Mouse (Mus musculus) hindbrain, embryonic 12.5 days (tissue): Measurements from ENCODE around the gene Cd96. TPM values are rescaled to one million over a fixed set of nuclear protein-coding genes. Genes with fewer than 3 reads are reported as not detected.

Experiments
- ATAC-seq: fragments of 200-750 bp; cut with Nextera tagmentation; 2 replicates; pipeline ENCODE4 v1.8.0; 2017; ENCODE audit warnings: moderate TSS enrichment; ENCODE audit not compliant: low FRiP score
- H3K27ac ChIP-seq: fragments of 300-500 bp; sonication (generic); 2 replicates; pipeline ENCODE4 v1.5.1; 2016; ENCODE audit warnings: mild to moderate bottlenecking
- H3K27me3 ChIP-seq: fragments of 300-500 bp; sonication (generic); 2 replicates; pipeline ENCODE4 v1.6.1; 2016; ENCODE audit warnings: mild to moderate bottlenecking
- H3K36me3 ChIP-seq: fragments of 300-500 bp; sonication (generic); 2 replicates; pipeline ENCODE4 v1.6.1; 2016; ENCODE audit warnings: mild to moderate bottlenecking
- H3K4me1 ChIP-seq: fragments of 300-500 bp; sonication (generic); 2 replicates; pipeline ENCODE4 v1.6.1; 2016
- H3K4me2 ChIP-seq: fragments of 300-500 bp; sonication (generic); replicated peaks from 2 replicates; pipeline ENCODE4 v1.6.1; 2016; ENCODE audit warnings: mild to moderate bottlenecking
- H3K4me3 ChIP-seq: fragments of 300-500 bp; sonication (generic); 2 replicates; pipeline ENCODE4 v1.5.1; 2016; ENCODE audit warnings: mild to moderate bottlenecking
- H3K9ac ChIP-seq: fragments of 300-500 bp; sonication (generic); 2 replicates; pipeline ENCODE4 v1.6.1; 2016; ENCODE audit warnings: mild to moderate bottlenecking, moderate library complexity
- H3K9me3 ChIP-seq: fragments of 300-500 bp; sonication (generic); replicated peaks from 2 replicates; pipeline ENCODE4 v1.6.1; 2016; ENCODE audit warnings: mild to moderate bottlenecking
- WGBS: fragments of 180-500 bp; shearing (Covaris S2); methylation state at CpG from one replicate; pipeline ENCODE4 v1.1.7; 2016; 5-methylcytosine and 5-hydroxymethylcytosine counted together
- polyA plus RNA-seq: library from polyadenylated mRNA; unstranded; fragments of >200 nt; fragmentation: Nextera tagmentation; extraction: Ambion mirVana; gene quantifications from 2 replicates; pipeline ENCODE4 v1.2.1, GENCODE M21; 2016

Gene Cd96
- polyA plus RNA-seq, 1 experiment from 2014 or later: not detected

DNA sequence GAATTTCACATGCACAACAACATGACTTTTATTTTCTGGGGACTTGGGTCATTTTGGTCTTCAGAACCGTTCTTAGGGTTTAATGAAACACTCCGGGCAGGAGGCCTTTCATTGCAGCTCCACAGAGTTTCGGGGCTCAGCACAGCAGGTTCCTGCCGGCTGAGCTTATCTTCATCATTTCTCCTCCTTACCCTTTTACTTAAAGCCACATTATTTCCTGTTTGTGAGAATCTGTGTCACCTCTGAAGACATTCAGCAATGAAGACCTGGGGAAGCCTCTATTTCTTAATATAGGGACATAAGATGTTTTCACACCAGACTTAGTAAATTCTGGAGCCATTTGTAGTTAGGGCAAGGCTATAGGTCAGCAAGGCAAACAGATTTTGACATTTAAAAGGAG, 12.6 kb downstream of the Cd96 start:
- Histone ChIP-seq H3K27me3 (no peaks in the 10 kb centered on the region), H3K4me2 (no peak overlapping the region), H3K9me3 (no peaks in the 10 kb centered on the region), H3K9ac (no peak overlapping the region), H3K27ac (no peak overlapping the region), H3K36me3 (no peaks in the 10 kb centered on the region), H3K4me3 (no peak overlapping the region), H3K4me1 (no peaks in the 10 kb centered on the region)
- ATAC-seq: no peak
- whole genome bisulfite sequencing: 69% methylated on average over 4 of the region's 4 CpGs

DNA sequence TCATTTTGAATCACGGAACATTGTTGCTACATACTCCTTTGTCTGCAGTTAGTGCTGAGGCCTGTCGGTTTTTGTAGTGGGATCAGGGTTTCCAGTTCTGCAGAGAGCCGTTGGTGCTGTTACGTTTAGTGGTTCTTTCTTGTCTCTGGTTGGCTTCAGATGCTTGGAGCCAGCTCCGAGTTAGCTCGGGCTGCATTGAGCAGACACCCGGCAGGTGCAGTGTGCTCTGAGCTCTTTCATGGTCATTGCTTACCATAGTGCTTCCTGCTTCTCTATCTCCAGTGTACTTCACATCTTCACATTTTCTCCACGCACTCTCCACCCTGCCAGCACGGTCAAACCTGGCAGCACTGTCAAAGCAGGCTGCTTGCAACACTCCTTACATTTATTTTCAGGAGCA, 15.6 kb downstream of the Cd96 start:
- H3K4me2 ChIP-seq: no peak overlapping the region
- H3K9me3 ChIP-seq: no peaks in the 10 kb centered on the region
- no peak for ATAC-seq
- no peak overlapping the region for H3K27ac ChIP-seq
- WGBS: 86% methylated on average over 9 of the region's 9 CpGs
- no peaks in the 10 kb centered on the region for H3K4me1 ChIP-seq
- no peak overlapping the region for H3K4me3 ChIP-seq
- no peaks in the 10 kb centered on the region for H3K36me3 ChIP-seq
- H3K9ac ChIP-seq: no peak overlapping the region
- H3K27me3 ChIP-seq: no peaks in the 10 kb centered on the region

DNA sequence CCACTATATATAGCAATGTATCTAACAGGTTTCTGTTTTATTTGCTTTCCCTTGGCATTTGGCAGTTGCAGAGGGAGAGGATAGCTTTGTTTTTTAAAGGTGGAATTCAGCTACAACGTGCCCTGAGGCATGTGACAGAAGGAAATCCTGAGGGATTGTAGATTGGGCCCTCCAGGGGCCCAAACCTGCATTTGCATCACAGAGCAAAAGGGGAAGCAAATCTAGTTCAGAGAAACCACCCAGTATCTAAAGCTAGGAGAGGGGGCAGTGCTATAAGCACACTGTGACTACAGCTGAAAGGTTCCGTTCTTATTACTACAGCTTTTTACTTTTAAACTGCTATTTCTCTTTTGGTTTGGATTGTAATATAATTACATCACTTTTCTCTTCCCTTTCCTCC, 18.3 kb downstream of the Cd96 start:
- Histone ChIP-seq H3K9ac (no peak overlapping the region), H3K4me2 (no peak overlapping the region), H3K4me3 (no peak overlapping the region), H3K36me3 (no peaks in the 10 kb centered on the region), H3K9me3 (no peaks in the 10 kb centered on the region), H3K4me1 (no peaks in the 10 kb centered on the region), H3K27me3 (no peaks in the 10 kb centered on the region), H3K27ac (no peak overlapping the region)
- 18% methylated on average over 2 of the region's 2 CpGs for WGBS
- ATAC-seq: no peak

DNA sequence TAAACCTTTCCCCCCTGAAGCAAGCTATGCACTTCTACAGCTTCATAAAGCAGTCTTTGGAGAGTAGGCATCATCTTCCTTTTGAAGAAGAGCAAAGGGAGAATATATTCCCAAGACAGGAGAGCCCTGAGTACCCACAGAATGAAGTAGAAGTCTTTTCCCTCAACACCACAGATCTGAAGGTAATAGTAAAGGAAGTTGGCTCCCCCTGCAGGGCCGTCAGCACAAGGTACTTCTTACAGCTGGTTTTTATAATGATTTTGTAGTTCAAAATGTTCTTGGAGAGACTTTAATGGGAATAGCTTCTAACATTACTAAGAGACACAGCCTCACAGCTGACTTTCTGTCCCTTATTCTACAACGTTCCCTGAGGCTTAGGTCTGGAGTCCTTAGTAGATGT, 19.8 kb downstream of the Cd96 start:
- Histone ChIP-seq H3K4me3 (no peak overlapping the region), H3K9me3 (no peaks in the 10 kb centered on the region), H3K27ac (no peak overlapping the region), H3K36me3 (no peaks in the 10 kb centered on the region), H3K27me3 (no peaks in the 10 kb centered on the region), H3K4me2 (no peak overlapping the region), H3K9ac (no peak overlapping the region), H3K4me1 (no peaks in the 10 kb centered on the region)
- ATAC-seq: no peak
- WGBS: 52% methylated on average over 2 of the region's 2 CpGs

DNA sequence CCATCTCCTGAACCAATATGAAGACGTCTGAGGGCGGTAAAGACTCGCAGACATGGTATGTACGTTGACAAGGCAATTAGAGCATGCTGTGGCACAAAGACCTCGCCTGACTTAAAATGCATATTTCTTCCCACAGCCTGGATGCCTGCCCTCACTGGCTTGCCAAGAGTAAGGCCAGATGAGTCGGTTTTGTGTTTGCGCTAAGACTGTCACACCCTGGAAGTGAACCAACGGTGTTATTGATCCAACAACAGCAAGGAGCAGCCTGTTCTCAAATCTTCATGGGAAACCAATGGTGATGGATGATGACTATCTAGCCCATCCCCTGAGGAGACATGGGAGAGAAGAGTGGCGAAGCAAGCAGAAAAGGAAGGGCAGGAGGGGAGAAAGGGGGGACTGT, 22.6 kb downstream of the Cd96 start:
- 67% methylated on average over 9 of the region's 9 CpGs for WGBS
- Histone ChIP-seq H3K9ac (no peak overlapping the region), H3K4me2 (no peak overlapping the region), H3K36me3 (no peaks in the 10 kb centered on the region), H3K27ac (no peak overlapping the region), H3K4me3 (no peak overlapping the region), H3K27me3 (no peaks in the 10 kb centered on the region), H3K4me1 (no peaks in the 10 kb centered on the region), H3K9me3 (no peaks in the 10 kb centered on the region)
- ATAC-seq: no peak

DNA sequence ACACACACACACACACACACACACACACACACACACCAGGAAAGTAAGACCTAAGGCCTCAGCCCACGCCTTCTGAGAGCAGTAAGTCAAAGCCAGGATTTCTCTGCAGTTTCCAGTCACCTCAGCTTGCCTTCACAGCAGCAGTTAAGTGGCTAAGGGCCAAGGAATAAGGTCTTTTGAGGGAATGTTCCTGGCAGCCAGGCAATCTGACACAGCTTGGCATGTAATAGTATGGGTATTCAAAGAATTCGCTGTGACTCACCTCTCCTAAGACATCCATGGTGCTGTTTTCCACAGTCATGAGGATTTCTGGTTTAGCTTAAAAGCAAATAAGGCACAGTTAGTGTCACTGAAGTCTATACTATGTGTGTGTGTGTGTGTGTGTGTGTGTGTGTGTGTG, 25.6 kb downstream of the Cd96 start:
- Histone ChIP-seq H3K4me3 (no peak overlapping the region), H3K4me2 (no peak overlapping the region), H3K36me3 (no peaks in the 10 kb centered on the region), H3K4me1 (no peaks in the 10 kb centered on the region), H3K9ac (no peak overlapping the region), H3K27ac (no peak overlapping the region), H3K27me3 (no peaks in the 10 kb centered on the region), H3K9me3 (no peaks in the 10 kb centered on the region)
- ATAC-seq: no peak
- 79% methylated on average over 2 of the region's 2 CpGs for WGBS

DNA sequence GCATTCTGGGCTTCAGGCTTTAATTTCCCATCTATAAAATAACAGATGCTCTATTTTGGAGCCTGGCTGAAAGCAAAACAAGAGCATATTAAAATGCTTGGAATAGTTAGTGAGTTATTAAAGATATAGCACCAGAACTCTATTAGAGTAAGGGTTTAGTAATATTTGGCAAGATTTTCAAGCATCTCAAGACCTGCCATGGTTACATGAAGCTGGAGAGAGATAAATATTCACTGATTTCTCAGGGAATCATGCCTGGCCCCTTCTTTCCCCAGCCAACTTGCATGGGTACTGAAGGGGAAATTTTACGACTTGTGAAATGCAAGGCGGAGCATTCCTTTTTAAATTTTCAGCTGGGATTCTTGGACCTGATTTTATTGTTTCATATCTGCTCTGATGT, 27.1 kb downstream of the Cd96 start:
- 97% methylated on average over 2 of the region's 2 CpGs for WGBS
- no peak for ATAC-seq
- no peak overlapping the region for H3K27ac ChIP-seq
- no peak overlapping the region for H3K9ac ChIP-seq
- no peaks in the 10 kb centered on the region for H3K27me3 ChIP-seq
- H3K4me1 ChIP-seq: no peaks in the 10 kb centered on the region
- no peaks in the 10 kb centered on the region for H3K9me3 ChIP-seq
- H3K36me3 ChIP-seq: no peaks in the 10 kb centered on the region
- no peak overlapping the region for H3K4me3 ChIP-seq
- H3K4me2 ChIP-seq: no peak overlapping the region

DNA sequence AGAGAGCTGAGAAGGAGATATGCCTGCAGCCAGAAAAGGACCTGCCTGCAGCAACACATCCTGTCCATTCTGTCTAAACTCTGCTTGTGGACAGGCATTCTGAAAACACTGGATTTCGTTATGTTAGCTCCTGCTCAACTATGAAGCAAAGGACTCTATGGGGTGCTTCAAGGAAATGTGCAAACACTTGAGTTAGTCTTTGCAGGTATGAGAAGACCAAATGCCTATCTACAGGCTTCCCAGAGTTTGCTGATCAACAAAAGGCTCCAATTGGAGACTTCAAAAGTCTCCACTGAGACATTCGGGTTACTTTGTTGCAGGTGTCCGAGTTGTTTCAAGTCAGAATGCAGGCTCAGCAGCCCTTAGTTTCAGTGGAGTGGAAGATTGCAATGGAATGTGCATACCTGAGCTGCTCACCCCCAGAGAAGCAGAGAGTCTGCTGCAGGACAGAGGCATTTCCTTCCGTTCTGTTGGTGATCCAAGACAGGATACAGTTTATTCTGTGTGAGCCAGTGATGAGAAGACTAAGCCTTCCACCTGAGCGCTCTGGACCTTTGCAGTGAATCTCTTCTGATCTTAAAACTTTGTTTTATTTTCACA, 33.1 kb downstream of the Cd96 start:
- Histone ChIP-seq H3K4me3 (no peak overlapping the region), H3K4me1 (no peaks in the 10 kb centered on the region), H3K4me2 (no peak overlapping the region), H3K27ac (no peak overlapping the region), H3K36me3 (no peaks in the 10 kb centered on the region), H3K9me3 (no peaks in the 10 kb centered on the region), H3K9ac (no peak overlapping the region), H3K27me3 (no peaks in the 10 kb centered on the region)
- no peak for ATAC-seq
- 85% methylated on average over 5 of the region's 5 CpGs for WGBS

DNA sequence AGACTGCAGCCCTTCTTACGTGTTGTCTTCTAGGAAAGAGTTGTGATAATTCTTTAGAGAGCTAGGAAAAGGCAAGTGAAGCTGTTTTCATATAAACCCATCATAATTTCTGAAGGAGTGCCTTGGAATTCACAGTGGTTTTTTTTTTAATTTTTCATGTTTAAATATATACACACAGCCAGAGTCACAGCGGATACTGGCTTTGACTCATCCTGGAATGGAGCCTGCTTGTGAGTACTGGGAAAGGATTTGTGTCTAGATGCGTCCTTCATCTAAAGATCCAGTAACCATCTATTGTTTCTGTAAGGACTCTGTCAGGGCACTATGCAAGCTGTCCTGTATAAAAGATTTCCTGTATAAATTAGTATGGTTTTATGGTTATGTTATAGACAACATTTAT, 52.1 kb downstream of the Cd96 start:
- H3K4me3 ChIP-seq: no peak overlapping the region
- H3K4me2 ChIP-seq: no peak overlapping the region
- H3K9ac ChIP-seq: no peak overlapping the region
- WGBS: 87% methylated on average over 3 of the region's 3 CpGs
- H3K9me3 ChIP-seq: no peaks in the 10 kb centered on the region
- no peak overlapping the region for H3K27ac ChIP-seq
- no peaks in the 10 kb centered on the region for H3K36me3 ChIP-seq
- no peaks in the 10 kb centered on the region for H3K27me3 ChIP-seq
- no peak for ATAC-seq
- H3K4me1 ChIP-seq: no peaks in the 10 kb centered on the region

DNA sequence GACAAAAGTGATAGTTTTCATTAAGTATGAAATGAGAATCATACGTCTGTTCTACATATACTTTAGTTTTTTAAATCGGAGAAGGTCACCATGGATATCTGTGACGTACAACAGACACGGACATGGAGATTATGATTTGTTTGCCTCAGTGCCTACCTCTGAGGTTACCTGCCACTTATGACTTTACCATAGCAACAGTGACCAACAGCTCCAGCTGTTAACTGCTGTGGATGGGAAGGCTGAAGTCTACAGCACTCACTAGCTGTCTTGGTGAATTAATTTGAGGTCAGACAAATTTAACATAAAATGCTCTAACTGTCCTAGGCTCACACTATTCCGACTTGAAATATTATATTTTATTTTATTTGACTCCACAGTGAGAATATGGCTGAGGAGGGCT, 56.8 kb downstream of the Cd96 start:
- 91% methylated on average over 5 of the region's 5 CpGs for WGBS
- no peak overlapping the region for H3K4me2 ChIP-seq
- H3K27me3 ChIP-seq: no peaks in the 10 kb centered on the region
- no peak for ATAC-seq
- H3K9ac ChIP-seq: no peak overlapping the region
- no peak overlapping the region for H3K4me3 ChIP-seq
- H3K36me3 ChIP-seq: no peaks in the 10 kb centered on the region
- no peaks in the 10 kb centered on the region for H3K9me3 ChIP-seq
- no peak overlapping the region for H3K27ac ChIP-seq
- no peaks in the 10 kb centered on the region for H3K4me1 ChIP-seq

DNA sequence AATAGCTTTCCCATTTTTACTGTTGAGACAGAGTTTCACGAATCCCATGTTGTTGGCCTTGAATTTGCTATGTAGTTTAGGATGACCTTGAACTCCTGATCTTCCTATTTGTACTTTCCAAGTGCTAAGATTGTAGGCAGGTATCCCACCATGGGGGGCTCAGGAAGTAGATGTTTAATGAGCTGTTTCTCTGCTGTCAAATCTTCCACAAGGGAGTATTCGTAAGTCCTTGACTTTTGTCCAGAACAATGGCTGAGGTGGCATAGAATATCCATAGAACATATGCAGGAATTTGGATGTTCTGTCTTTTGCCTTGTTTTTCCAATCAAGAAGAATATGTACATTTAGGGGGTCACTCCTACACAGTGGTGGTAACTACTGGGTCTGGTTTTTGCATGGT, 73.1 kb downstream of the Cd96 start:
- H3K4me1 ChIP-seq: no peaks in the 10 kb centered on the region
- ATAC-seq: no peak
- H3K36me3 ChIP-seq: no peaks in the 10 kb centered on the region
- no peaks in the 10 kb centered on the region for H3K9me3 ChIP-seq
- H3K9ac ChIP-seq: no peak overlapping the region
- H3K4me2 ChIP-seq: no peak overlapping the region
- no peak overlapping the region for H3K27ac ChIP-seq
- no peak overlapping the region for H3K4me3 ChIP-seq
- WGBS: 90% methylated on average over 2 of the region's 2 CpGs
- no peaks in the 10 kb centered on the region for H3K27me3 ChIP-seq

DNA sequence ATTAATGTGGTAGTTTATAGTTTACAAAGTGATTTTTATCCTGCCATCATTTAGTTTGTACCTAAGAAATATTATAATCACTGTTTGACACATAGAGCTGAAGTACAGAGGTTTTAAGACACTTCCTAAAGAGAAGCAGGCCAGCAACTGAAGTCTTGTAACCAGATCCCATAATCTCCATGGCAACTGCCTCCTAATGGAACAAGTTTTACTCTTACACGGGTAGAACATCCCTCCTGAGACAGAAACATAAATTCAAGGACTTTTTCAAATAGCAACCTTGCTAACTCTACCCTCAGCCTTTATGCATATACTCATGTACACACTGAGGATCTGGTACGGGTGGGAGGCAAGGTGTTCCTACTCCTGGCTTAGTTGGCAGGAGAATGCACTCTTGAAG, 83.8 kb downstream of the Cd96 start:
- Histone ChIP-seq H3K36me3 (no peaks in the 10 kb centered on the region), H3K4me1 (no peaks in the 10 kb centered on the region), H3K4me3 (no peak overlapping the region), H3K4me2 (no peak overlapping the region), H3K9ac (no peak overlapping the region), H3K27me3 (no peaks in the 10 kb centered on the region), H3K27ac (no peak overlapping the region), H3K9me3 (no peaks in the 10 kb centered on the region)
- WGBS: 56% methylated on average over 2 of the region's 2 CpGs
- ATAC-seq: no peak

DNA sequence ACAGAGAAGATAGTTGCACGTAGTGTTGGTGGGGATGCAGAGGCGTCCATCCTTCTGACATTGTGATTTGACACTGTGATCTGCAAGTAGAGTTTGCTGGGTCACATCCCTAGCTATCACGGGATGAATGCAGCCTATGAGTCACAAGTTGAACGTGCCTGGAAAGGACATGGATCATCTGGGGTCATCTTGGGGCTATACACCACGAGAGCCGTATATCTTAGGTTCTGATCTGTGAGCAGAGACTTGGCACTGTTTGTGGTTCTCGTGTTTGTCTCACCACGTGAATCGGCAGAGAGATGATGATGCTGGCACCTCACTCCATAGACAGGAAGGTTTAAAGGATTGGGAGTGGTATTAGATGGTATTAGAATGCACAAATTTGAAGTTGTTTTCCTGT, 86.2 kb downstream of the Cd96 start:
- no peaks in the 10 kb centered on the region for H3K27me3 ChIP-seq
- H3K4me2 ChIP-seq: no peak overlapping the region
- WGBS: 84% methylated on average over 9 of the region's 9 CpGs
- H3K9ac ChIP-seq: no peak overlapping the region
- H3K4me1 ChIP-seq: no peaks in the 10 kb centered on the region
- no peak overlapping the region for H3K4me3 ChIP-seq
- ATAC-seq: no peak
- H3K9me3 ChIP-seq: no peaks in the 10 kb centered on the region
- no peak overlapping the region for H3K27ac ChIP-seq
- H3K36me3 ChIP-seq: no peaks in the 10 kb centered on the region
